Mouse (Mus musculus) lung, adult 18-20 months (tissue): ENCODE results near the gene Folr1.

Source experiments
- DNase-seq, 2 experiments: peaks; one replicate each; pipeline ENCODE4 v3.0.0; 2022; ENCODE audit warnings: mixed read lengths in 2 of 2

Gene Folr1

GRCm38 (mm10) chr7:101868241-101869162, 2.1 kb downstream of the Folr1 start:
- no peak for DNase-seq

GRCm38 (mm10) chr7:101867482-101867881, 3.1 kb downstream of the Folr1 start:
- DNase-seq: no peak

DNA sequence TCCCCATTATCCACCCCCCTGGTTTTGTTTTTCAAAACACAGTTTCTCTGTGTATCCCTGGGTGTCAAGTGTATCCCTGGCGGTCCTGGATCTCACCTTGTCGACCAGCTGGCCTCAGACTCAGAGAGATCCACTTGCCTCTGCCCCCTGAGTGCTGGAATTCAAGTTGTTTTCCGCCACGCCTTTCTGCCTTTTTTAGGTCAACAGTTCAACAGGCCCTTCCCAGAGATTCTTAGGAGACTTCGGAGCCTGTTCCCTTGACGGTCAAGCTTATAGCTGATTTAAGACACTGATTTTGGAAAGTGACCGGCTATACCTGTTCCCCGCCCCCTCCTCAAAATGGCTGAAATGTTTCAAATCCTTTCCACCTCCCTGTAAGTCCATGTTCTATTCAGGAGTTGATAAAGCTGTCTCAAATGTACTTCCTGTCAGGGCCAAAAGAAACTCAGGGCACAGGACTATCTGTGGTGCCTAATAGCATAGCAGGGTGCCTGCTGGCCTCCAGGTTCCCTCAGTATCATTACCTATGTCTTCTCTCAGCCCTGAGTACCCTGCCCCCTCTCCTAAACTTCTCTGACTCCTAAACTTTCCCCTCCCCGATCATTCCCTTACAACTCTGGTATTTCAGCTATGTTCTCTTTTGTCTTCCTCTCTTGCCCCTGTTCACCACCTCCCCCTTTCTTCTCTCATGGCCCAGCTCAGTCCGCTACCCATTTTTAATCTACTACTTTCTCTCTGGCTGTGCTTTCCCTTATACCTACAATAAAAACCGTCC, 3.9 kb downstream of the Folr1 start:
- DNase-seq: no peak

DNA sequence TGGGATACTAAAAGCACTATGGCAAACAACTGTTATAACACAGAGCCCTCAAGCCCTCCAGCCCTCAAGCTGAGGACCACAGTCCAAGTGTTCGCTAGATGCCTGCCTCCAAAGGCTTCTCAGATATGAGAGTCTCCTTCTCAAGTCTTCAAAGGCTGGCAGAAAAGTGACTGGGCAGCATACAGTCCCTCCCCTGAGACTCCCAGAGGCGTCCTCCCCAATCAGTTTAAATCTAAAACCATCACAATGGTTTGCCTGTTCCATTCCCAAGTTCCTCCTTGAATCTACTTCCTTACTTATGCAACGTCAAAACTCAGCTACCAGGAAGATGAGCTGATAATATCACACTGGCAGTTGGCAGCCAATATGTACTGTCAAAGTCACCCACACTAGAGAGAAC, 7.2 kb downstream of the Folr1 start, which contains the start of gene Anapc15:
Gene Anapc15, plus strand, starts transcription at position 301 of the 400 bp plus-strand sequence.
- no peak for DNase-seq

DNA sequence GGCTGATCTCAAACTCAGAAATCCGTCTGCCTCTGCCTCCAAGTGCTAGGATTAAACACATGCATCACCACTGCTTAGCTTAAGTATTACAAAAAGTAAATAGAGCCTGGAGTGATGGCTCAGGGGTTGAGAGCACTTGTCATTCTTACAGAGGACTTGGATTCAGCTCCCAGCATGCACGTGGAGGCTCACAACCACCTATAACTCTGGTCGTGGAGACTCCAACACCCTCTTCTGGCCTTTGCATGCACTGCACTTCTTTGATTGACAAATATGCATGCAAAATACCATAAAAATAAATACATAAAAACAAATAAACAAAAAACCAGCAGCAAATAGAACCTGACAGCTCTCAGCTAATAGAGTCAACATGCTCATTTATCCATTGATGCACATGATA, 8.3 kb downstream of the Folr1 start:
- no peak for DNase-seq

GRCm38 (mm10) chr7:101860978-101861377, 9.6 kb downstream of the Folr1 start:
- DNase-seq: no peak

GRCm38 (mm10) chr7:101858362-101858761, 12.2 kb downstream of the Folr1 start:
- DNase-seq: peak; percentile 42 to 43

GRCm38 (mm10) chr7:101857094-101857493, 13.5 kb downstream of the Folr1 start, which contains the start of gene Folr2:
Folr2 (minus strand) TSS chr7:101857194.
- no peak for DNase-seq

DNA sequence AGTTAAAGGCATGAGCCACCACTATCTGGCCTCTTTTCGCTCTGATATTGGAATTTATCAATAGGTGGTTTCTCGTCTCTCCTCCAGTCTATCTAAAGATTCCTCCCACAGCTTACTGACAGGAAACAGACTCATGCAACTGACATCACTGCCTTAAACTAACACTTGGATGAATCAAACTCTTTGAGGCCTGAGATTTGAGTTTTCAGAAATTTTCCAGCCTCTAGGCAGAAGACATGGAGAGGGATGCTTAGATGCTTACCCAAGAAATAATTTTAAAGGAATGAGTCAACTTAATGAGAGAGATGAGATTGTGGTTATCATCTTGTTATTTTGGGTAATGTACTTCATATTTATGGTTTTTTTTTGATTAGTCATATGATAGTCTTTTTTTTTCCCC, 16.8 kb downstream of the Folr1 start:
- no peak for DNase-seq

GRCm38 (mm10) chr7:101852846-101853245, 17.7 kb downstream of the Folr1 start:
- no peak for DNase-seq

- no peak for DNase-seq
Observed at GRCm38 (mm10) chr7:101851689-101852088, 18.9 kb downstream of the Folr1 start.

DNA sequence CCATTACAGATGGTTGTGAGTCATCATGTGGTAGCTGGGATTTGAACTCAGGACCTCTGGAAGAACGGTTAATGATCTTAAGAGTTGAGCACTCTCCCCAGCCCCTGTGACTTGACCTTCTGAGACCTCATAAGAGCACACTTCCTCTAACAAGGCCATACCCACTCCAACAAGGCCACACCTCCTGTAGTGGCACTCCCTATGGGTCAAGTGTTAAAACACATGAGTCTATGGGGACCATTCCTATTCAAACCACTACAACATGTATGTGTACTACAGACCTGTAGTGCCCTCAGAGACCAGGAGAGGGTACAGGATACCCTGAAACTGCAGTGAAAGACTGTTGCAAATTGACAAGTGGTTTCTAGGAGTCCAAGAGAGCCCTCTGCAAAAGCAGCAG, 22.7 kb downstream of the Folr1 start:
- DNase-seq: no peak

DNA sequence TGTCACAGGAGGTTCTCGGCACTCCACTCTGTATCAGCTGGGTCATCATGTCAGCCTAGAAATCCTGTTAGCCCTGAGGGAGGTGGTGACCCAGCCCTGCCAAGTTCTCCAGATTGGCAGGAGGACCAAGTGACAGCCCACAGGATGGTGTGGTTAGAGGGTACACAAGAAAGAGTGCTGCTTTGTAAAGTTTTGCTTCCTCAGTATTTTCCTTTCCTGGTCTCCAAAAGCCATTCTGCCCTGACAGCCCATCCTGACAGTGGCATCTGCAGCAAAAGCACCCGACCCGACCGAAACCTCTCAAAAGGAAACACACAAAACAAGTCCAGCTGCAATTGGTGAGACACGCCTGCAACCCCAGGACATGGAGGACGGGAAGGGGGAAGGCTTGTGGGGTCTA, 26.4 kb downstream of the Folr1 start:
- no peak for DNase-seq

GRCm38 (mm10) chr7:101837606-101838471, 32.7 kb downstream of the Folr1 start, which contains the start of gene Inppl1:
Inppl1 (minus strand) TSS chr7:101838229.
- DNase-seq: peak; percentile 94 to 96

GRCm38 (mm10) chr7:101837154-101837605, 33.4 kb downstream of the Folr1 start:
- DNase-seq: no peak

DNA sequence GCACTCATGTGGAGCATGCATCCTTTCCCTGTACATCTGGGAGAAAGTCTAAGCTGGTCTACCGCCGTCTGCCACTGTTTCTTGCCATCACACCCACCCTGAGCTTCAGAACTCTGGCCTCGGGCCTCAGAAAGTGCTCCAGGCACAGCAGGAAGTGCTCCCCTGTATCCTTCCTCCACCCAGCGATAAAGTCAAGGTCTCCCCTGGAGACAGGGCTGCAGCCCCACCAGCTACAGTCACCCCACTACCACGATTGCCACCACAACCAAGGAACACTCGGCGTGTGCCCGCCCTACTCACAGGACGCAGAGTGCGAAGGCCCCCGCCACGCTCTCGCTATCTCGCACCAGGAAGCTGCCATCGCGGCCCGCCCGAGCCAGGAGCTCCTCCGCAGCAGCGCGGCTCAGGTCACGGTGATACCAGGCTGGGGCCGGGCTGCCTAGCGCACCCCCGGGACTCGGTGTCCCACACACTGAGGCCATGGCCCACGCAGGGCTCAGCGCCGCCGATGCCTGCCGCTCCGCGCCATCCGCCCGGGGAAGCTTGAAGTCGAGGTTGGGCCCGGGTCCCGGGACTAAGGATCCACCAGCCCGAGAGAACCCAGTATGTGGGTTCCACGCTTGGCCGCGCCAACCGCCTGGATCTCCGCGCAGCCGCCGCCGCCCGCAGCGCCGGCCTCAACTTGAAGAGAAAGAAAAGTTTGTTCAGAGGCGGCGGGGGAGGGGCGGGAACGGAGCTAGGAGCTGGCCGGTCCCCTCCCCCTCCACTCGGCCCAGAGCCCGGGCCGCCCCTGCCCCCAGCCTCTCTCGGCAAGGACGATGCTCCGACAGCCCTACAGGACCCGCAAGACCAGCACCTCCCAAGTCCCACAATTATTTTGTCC, 34.1 kb downstream of the Folr1 start:
- DNase-seq: peak; percentile 52 to 66

DNA sequence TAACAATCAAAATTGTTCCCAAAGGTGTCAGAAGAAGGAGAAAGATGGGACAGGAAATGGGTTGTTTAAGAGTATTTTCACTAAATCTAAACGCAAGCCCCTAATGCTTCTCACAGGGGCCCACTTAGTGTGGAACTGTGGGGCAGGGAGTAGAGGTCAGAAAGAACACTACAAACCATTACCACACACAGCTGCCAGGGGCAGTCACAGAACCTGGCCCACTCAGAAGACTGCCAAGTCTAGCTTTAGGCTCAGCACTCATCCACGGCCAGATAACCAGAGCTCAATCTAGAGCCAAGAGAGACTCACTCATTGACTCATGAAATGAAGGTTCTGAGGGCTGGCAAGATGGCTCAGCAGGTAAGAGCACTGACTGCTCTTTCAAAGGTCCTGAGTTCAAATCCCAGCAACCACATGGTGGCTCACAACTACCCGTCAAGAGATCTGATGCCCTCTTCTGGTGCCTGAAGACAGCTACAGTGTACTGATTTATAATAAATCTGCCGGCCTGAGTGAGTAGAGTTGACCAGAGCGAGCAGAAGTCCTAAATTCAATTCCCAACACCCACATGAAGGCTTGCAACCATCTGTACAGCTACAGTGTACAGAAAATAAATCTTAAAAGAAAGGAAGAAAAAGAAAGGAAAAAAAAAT, 35.0 kb downstream of the Folr1 start:
- no peak for DNase-seq

DNA sequence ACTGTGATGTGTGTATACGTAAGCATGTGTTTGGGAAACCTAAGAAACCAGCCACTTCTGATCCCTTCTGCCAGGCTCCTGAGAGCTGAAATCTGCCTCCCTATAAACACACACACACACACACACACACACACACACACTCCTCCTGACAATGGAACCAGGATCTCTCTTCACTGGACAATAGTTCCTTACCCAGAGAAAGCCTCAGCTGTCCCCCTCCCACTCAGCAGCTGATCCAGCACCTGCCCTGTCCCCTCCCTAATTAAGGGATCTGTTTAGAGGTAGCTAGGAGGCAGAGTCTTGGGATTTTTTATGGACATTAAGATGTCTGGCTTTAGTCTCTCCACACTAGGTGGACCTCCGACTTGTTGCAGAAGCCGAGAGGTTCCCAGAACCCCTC, 35.7 kb downstream of the Folr1 start:
- no peak for DNase-seq

DNA sequence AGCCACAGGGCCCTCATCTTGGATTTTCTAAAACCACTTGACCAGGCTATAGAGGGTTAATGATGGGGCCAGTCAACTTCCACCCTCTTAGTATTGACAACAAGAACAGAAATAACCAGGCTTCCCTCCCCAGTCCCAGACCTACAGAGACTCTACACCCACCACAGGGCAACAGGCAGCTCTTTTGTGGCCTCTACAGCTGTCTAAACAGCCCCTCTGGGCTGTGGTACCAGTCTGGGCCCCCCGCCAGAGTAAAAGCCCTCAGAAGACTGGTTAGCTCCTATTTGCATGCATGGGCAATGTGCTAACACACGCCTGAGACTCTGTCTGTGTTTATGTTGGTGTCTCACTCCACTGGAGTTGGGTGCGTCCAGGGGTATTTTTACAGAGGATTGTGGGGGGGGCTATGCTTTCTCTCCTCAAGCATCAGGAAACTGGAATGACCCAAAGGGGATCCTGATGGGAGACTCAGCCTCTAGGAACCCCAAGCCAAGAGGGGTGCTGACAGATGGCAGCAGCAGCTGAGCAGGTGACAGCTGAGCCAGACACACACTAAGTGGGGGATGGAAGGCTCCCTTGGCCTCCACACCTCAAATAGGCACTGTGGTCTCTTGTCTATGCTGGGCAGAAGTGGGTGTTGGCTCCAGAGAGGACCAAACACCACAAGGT, 36.5 kb downstream of the Folr1 start:
- no peak for DNase-seq

DNA sequence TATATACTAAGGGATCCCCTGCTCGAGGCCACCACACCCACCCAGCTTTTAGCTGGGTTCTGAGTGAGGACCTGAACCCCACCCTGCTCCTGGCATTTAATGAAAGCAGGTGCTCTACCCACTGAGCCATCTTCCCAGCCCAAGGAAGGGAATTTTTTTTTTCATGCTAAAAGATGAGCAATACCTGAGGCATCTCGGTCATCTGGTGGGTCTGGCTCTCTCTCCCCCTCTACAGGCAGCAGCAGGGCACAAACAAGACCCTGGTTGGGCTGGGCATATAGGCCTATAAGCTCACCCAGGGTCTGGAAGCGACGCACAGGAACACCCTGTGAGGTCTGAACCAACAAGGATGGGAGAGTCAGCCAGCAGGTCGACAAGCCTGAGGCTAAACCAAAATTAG, 37.2 kb downstream of the Folr1 start:
- no peak for DNase-seq
